Mouse (Mus musculus): ENCODE measurements at regions not wholly inside any gene's neighbourhood (a gene's known extent, or its start where the extent isn't known, plus 50 kb on each side); places are given as distances from the start of the nearest gene placed in this dataset.

GRCm38 (mm10) chr19:33048754-33049442 is 291.6 kb downstream of the Pten start:
- TF ChIP-seq POLR2A (IDR thresholded peaks at IDR 0.05; ENCODE audit: insufficient read depth, low read depth, low read length) (no peak), CTCF (IDR thresholded peaks at IDR 0.05) (no peak)
